Mouse (Mus musculus) embryonic facial prominence, embryonic 10.5 days (tissue): ENCODE measurements around the gene Cda. TPM values are rescaled to one million over a fixed set of nuclear protein-coding genes. Genes with fewer than 3 reads are reported as not detected.

Experiments used
- DNase-seq: peaks from one replicate; pipeline ENCODE4 v3.0.0-alpha.2; 2017; ENCODE audit warnings: low spot score
- H3K27ac ChIP-seq: fragments of 300-500 bp; sonication (generic); replicated peaks from 2 replicates; pipeline ENCODE4 v1.5.1; 2016; ENCODE audit warnings: mild to moderate bottlenecking
- H3K27me3 ChIP-seq: fragments of 300-500 bp; sonication (generic); replicated peaks from 2 replicates; pipeline ENCODE4 v1.6.1; 2016; ENCODE audit warnings: low read depth, mild to moderate bottlenecking; ENCODE audit not compliant: poor library complexity, severe bottlenecking
- H3K36me3 ChIP-seq: fragments of 300-500 bp; sonication (generic); replicated peaks from 2 replicates; pipeline ENCODE4 v1.6.1; 2016; ENCODE audit warnings: mild to moderate bottlenecking, moderate library complexity
- H3K4me1 ChIP-seq: fragments of 300-500 bp; sonication (generic); 2 replicates; pipeline ENCODE4 v1.6.1; 2016
- H3K4me3 ChIP-seq: fragments of 300-500 bp; sonication (generic); 2 replicates; pipeline ENCODE4 v1.5.1; 2016; ENCODE audit warnings: mild to moderate bottlenecking, moderate library complexity
- H3K9me3 ChIP-seq: fragments of 300-500 bp; sonication (generic); 2 replicates; pipeline ENCODE4 v1.6.1; 2016; ENCODE audit warnings: mild to moderate bottlenecking
- WGBS: fragments of 180-500 bp; shearing (Covaris S2); methylation state at CpG from one replicate; pipeline ENCODE4 v1.1.7; 2016; 5-methylcytosine and 5-hydroxymethylcytosine counted together
- polyA plus RNA-seq: library from polyadenylated mRNA; unstranded; fragments of >200 nt; fragmentation: Nextera tagmentation; extraction: Ambion mirVana; gene quantifications from 2 replicates; pipeline ENCODE4 v1.2.1, GENCODE M21; 2016

Gene Cda
- polyA plus RNA-seq, 1 experiment from 2014 or later, result 4.8 TPM

- Histone ChIP-seq H3K9me3 (no peaks in the 10 kb centered on the region), H3K4me1 (peaks cover 13% of the 10 kb centered on the region), H3K27ac (no peak overlapping the region), H3K36me3 (no peaks in the 10 kb centered on the region), H3K27me3 (peaks cover 30% of the 10 kb centered on the region), H3K4me3 (peak overlapping the region; percentile 28; the same call in 1 of the 2 replicates)
- peak; percentile 22 for DNase-seq
- 6% methylated on average over 11 of the region's 11 CpGs for WGBS
These were observed 6.4 kb downstream of the Cda start for GRCm38 (mm10) chr4:138361370-138361821.

DNA sequence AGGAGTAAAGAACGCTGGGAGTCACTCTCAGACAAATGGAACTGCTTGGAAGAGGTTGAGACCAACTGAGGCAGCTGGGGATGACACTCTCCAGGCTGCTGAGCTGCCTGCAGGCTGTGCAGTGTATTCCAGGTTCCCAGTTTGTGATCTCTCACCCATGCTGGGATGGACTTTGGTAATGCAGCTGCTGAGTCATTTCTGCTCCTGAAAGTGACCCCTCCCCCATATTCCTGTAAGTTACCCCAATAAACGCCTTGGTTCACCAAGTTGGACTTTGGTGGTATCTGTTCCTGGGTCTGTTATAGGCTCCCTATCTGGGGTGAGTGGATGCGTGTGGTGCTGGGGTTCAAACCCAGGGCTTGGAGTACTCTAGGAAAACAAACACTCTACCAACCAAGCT, 9.6 kb downstream of the Cda start:
- no peaks in the 10 kb centered on the region for H3K9me3 ChIP-seq
- no peak for DNase-seq
- no peaks in the 10 kb centered on the region for H3K36me3 ChIP-seq
- H3K4me1 ChIP-seq, result peaks cover 9% of the 10 kb centered on the region
- H3K27ac ChIP-seq, result no peak overlapping the region
- peaks cover 22% of the 10 kb centered on the region for H3K27me3 ChIP-seq
- WGBS, result 81% methylated on average over 3 of the region's 3 CpGs
- no peak overlapping the region for H3K4me3 ChIP-seq

- Histone ChIP-seq H3K27ac (no peak overlapping the region), H3K4me3 (no peak overlapping the region), H3K27me3 (peaks cover 12% of the 10 kb centered on the region), H3K4me1 (peaks cover 6% of the 10 kb centered on the region), H3K36me3 (no peaks in the 10 kb centered on the region), H3K9me3 (no peaks in the 10 kb centered on the region)
- 93% methylated on average over 12 of the region's 12 CpGs for WGBS
- no peak for DNase-seq
These were observed 11.2 kb downstream of the Cda start for GRCm38 (mm10) chr4:138356551-138356950.

GRCm38 (mm10) chr4:138356141-138356540, 11.7 kb downstream of the Cda start:
- H3K9me3 ChIP-seq, result no peaks in the 10 kb centered on the region
- H3K4me3 ChIP-seq, result no peak overlapping the region
- WGBS, result 89% methylated on average over 8 of the region's 8 CpGs
- H3K27me3 ChIP-seq, result peaks cover 8% of the 10 kb centered on the region
- H3K27ac ChIP-seq, result no peak overlapping the region
- no peak for DNase-seq
- H3K36me3 ChIP-seq, result no peaks in the 10 kb centered on the region
- peaks cover 2% of the 10 kb centered on the region for H3K4me1 ChIP-seq

GRCm38 (mm10) chr4:138355496-138355895, 12.3 kb downstream of the Cda start:
- 87% methylated on average over 2 of the region's 2 CpGs for whole genome bisulfite sequencing
- no peaks in the 10 kb centered on the region for H3K9me3 ChIP-seq
- H3K27ac ChIP-seq, result no peak overlapping the region
- no peak for DNase-seq
- peaks cover 2% of the 10 kb centered on the region for H3K27me3 ChIP-seq
- no peaks in the 10 kb centered on the region for H3K36me3 ChIP-seq
- H3K4me1 ChIP-seq, result no peaks in the 10 kb centered on the region
- no peak overlapping the region for H3K4me3 ChIP-seq

GRCm38 (mm10) chr4:138353438-138354171, 14.2 kb downstream of the Cda start:
- Histone ChIP-seq H3K27me3 (no peaks in the 10 kb centered on the region), H3K4me3 (no peak overlapping the region), H3K9me3 (no peaks in the 10 kb centered on the region), H3K27ac (no peak overlapping the region), H3K4me1 (no peaks in the 10 kb centered on the region), H3K36me3 (no peaks in the 10 kb centered on the region)
- 87% methylated on average over 10 of the region's 10 CpGs for WGBS
- no peak for DNase-seq

DNA sequence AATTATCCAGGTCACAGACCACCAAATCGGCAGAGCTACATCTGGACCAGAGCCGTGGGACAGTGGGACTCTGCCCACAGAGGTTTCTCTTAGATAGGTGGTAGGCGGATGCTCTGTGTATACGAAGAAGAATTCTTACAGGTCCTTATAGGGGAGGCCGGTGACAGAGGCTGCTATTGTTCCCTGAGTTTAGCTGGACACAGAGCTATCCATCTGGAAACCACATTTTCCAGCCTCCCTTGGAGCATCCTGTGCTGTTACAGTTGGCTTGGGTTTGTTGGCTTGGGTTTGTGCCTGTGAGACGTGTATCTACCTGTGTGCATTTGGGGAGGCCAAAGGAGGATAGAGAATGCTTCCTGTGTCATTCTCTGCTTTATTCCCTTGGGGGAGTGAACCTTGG, 15.1 kb downstream of the Cda start:
- no peaks in the 10 kb centered on the region for H3K4me1 ChIP-seq
- no peaks in the 10 kb centered on the region for H3K9me3 ChIP-seq
- no peaks in the 10 kb centered on the region for H3K27me3 ChIP-seq
- no peaks in the 10 kb centered on the region for H3K36me3 ChIP-seq
- no peak overlapping the region for H3K4me3 ChIP-seq
- WGBS, result 72% methylated on average over 6 of the region's 6 CpGs
- no peak overlapping the region for H3K27ac ChIP-seq
- DNase-seq, result no peak

- no peak for DNase-seq
- no peaks in the 10 kb centered on the region for H3K27me3 ChIP-seq
- no peaks in the 10 kb centered on the region for H3K4me1 ChIP-seq
- no peak overlapping the region for H3K4me3 ChIP-seq
- WGBS, result 79% methylated on average over 5 of the region's 5 CpGs
- no peaks in the 10 kb centered on the region for H3K36me3 ChIP-seq
- no peak overlapping the region for H3K27ac ChIP-seq
- H3K9me3 ChIP-seq, result no peaks in the 10 kb centered on the region
These were observed 16.0 kb downstream of the Cda start for GRCm38 (mm10) chr4:138351821-138352220.

GRCm38 (mm10) chr4:138348716-138349115, 19.1 kb downstream of the Cda start:
- Histone ChIP-seq H3K27ac (no peak overlapping the region), H3K36me3 (no peaks in the 10 kb centered on the region), H3K27me3 (no peaks in the 10 kb centered on the region), H3K4me3 (no peak overlapping the region), H3K9me3 (no peaks in the 10 kb centered on the region), H3K4me1 (no peaks in the 10 kb centered on the region)
- no peak for DNase-seq
- WGBS, result 79% methylated on average over 7 of the region's 7 CpGs

- no peak overlapping the region for H3K27ac ChIP-seq
- H3K36me3 ChIP-seq, result no peaks in the 10 kb centered on the region
- no peaks in the 10 kb centered on the region for H3K9me3 ChIP-seq
- 74% methylated on average over 1 of the region's 1 CpGs for WGBS
- DNase-seq, result no peak
- 0 out of 2 replicates have a peak, but pooled peaks cover 5% of the 10 kb centered on the region for H3K4me1 ChIP-seq
- no peak overlapping the region for H3K4me3 ChIP-seq
- no peaks in the 10 kb centered on the region for H3K27me3 ChIP-seq
These were observed 20.5 kb downstream of the Cda start for GRCm38 (mm10) chr4:138347280-138347679.

DNA sequence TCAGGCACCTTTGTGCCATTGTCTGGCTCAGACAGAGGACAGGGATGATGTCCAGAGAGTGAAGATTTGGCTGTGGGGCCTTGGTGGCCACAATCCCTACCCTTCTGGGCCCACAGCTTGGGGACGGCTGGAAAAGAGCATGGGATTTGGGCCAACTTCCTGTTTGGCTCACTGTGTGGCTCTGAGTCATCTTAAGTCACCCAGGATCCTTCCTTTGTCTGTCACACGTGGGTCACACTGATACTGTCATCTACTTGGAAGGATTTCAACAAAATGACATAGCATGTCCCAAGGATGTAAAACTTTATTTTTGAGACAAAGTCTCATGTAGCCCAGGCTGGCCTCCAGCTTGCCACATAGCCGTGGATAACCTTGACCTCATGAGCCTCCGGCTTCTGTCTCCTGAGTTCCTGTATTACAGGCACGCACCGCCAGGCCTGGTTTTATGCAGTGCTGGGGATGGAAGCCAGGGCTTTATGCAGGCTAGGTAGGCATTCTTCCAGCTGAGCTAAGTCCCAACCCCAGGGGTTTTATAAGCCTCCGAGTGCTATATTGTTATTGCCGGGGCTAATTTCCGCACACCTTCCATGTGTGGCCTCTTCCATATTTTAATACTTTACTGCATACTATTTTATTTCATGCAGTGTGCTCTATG, 22.8 kb downstream of the Cda start:
- Histone ChIP-seq H3K27ac (no peak overlapping the region), H3K9me3 (no peaks in the 10 kb centered on the region), H3K36me3 (no peaks in the 10 kb centered on the region), H3K27me3 (no peaks in the 10 kb centered on the region), H3K4me3 (no peak overlapping the region), H3K4me1 (peaks cover 8% of the 10 kb centered on the region; the same call in 1 of the 2 replicates)
- WGBS, result 83% methylated on average over 9 of the region's 9 CpGs
- no peak for DNase-seq

DNA sequence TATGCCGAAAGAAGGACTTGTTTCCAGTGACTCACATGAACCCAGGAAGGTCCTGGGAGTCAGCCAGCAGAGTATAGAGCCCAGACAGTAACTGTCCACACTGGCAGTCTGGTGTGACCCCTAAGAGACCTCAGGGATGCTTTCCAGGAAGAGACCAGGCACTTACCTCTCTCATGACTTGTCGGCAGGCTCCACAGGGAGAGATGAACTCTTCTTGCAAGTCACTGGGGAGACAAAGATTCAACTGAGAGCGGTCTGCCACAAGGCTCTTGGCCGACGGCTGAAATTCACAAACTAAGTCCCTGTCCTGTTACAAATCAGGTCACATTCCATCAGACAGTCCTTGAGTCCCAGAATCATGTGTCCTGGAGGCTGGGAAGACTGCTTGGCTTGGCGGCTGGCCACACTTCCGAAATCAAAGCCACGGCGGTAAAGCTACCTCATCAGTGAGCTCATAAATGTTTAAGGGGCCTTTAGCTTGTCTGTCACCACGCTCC, 24.4 kb downstream of the Cda start:
- no peaks in the 10 kb centered on the region for H3K27me3 ChIP-seq
- no peak overlapping the region for H3K27ac ChIP-seq
- H3K4me1 ChIP-seq, result peaks cover 8% of the 10 kb centered on the region; the same call in 1 of the 2 replicates
- H3K9me3 ChIP-seq, result no peaks in the 10 kb centered on the region
- 80% methylated on average over 10 of the region's 10 CpGs for WGBS
- no peak for DNase-seq
- no peak overlapping the region for H3K4me3 ChIP-seq
- H3K36me3 ChIP-seq, result no peaks in the 10 kb centered on the region

DNA sequence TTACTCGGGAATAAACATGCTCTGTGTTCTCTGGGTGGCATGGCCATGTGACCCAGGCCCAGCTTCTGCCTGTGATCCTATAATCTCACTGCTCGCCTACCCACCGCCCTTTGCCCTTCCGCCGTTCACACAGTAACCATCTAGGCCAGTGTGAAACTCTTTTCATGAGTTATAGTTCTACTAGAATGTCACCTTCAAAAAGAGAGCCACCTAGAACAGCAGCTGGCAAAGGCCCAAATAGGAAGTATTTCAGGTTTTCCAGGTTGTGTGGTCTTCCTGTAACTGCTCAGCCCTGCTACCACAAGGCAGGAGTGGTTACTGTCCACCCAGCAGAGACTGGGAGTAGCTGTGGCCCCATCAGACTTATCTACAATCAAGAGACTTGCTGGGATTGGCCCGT, 25.0 kb downstream of the Cda start:
- Histone ChIP-seq H3K27ac (no peak overlapping the region), H3K27me3 (no peaks in the 10 kb centered on the region), H3K9me3 (no peaks in the 10 kb centered on the region), H3K4me1 (peaks cover 8% of the 10 kb centered on the region; the same call in 1 of the 2 replicates), H3K36me3 (no peaks in the 10 kb centered on the region), H3K4me3 (no peak overlapping the region)
- WGBS, result 82% methylated on average over 6 of the region's 6 CpGs
- DNase-seq, result no peak
